Mouse (Mus musculus) right cerebral cortex, postnatal 10 days (tissue): ENCODE measurements at regions not wholly inside any gene's neighbourhood (a gene's known extent, or its start where the extent isn't known, plus 50 kb on each side); places are given as distances from the start of the nearest gene placed in this dataset.

Experiments used
- DNase-seq, 2 experiments: peaks; one replicate each; pipeline ENCODE4 v3.0.0; 2021; ENCODE audit warnings: low spot score in 2 of 2

GRCm38 (mm10) chr4:9005938-9006626 lies 767.2 kb upstream of the Car8 start:
- DNase-seq, result no peak

- no peak for DNase-seq
Measured at GRCm38 (mm10) chr4:9003891-9004290, 765.0 kb upstream of the Car8 start.

- no peak for DNase-seq
Measured at GRCm38 (mm10) chr4:9002380-9002779, 763.5 kb upstream of the Car8 start.

- DNase-seq, result no peak
Measured at GRCm38 (mm10) chr4:8998606-8999005, 759.8 kb upstream of the Car8 start.

GRCm38 (mm10) chr4:8992171-8992570 lies 753.3 kb upstream of the Car8 start:
- DNase-seq, result no peak

- DNase-seq, result no peak
Measured at GRCm38 (mm10) chr4:8990551-8990950, 751.7 kb upstream of the Car8 start.

GRCm38 (mm10) chr4:8989614-8990013 lies 750.8 kb upstream of the Car8 start:
- no peak for DNase-seq

- DNase-seq, result no peak
Measured at GRCm38 (mm10) chr4:8989110-8989509, 750.3 kb upstream of the Car8 start.

GRCm38 (mm10) chr4:8988345-8988733 lies 749.5 kb upstream of the Car8 start:
- DNase-seq, result no peak

- DNase-seq, result no peak
Measured at GRCm38 (mm10) chr4:8987544-8988344, 748.9 kb upstream of the Car8 start.

- no peak for DNase-seq
Measured at GRCm38 (mm10) chr4:8986394-8987091, 747.7 kb upstream of the Car8 start.

- DNase-seq, result no peak
Measured at GRCm38 (mm10) chr4:8984059-8984606, 745.3 kb upstream of the Car8 start.

GRCm38 (mm10) chr4:8978949-8979348 lies 740.1 kb upstream of the Car8 start:
- DNase-seq, result no peak

GRCm38 (mm10) chr4:8969951-8970455 lies 731.2 kb upstream of the Car8 start:
- DNase-seq, result no peak

GRCm38 (mm10) chr4:8968741-8969140 lies 729.9 kb upstream of the Car8 start:
- no peak for DNase-seq

- no peak for DNase-seq
Measured at GRCm38 (mm10) chr4:8967986-8968385, 729.1 kb upstream of the Car8 start.

GRCm38 (mm10) chr4:8965563-8965962 lies 726.7 kb upstream of the Car8 start:
- no peak for DNase-seq

- no peak for DNase-seq
Measured at GRCm38 (mm10) chr4:8962959-8963572, 724.2 kb upstream of the Car8 start.

GRCm38 (mm10) chr4:8961851-8962250 lies 723.0 kb upstream of the Car8 start:
- no peak for DNase-seq

GRCm38 (mm10) chr4:8957771-8958170 lies 718.9 kb upstream of the Car8 start:
- no peak for DNase-seq

- no peak for DNase-seq
Measured at GRCm38 (mm10) chr4:8957023-8957343, 718.1 kb upstream of the Car8 start.
